Mouse (Mus musculus) brain, embryonic 14.5 days (tissue): Measurements from ENCODE around the gene Smoc1.

ENCODE experiments used
- CTCF ChIP-seq: fragments of 200-500 bp; IDR thresholded peaks from 2 replicates; pipeline ENCODE4 v1.5.1; 2012; ENCODE audit warnings: inconsistent platforms, mild to moderate bottlenecking, moderate library complexity, borderline replicate concordance; ENCODE audit not compliant: insufficient read depth, insufficient read length; ENCODE audit errors: extremely low read depth
- POLR2A ChIP-seq: fragments of 200-500 bp; IDR thresholded peaks from 2 replicates; pipeline ENCODE4 v1.6.1; 2012; ENCODE audit warnings: mild to moderate bottlenecking, inconsistent platforms, borderline replicate concordance; ENCODE audit not compliant: poor library complexity, insufficient read depth, insufficient read length, severe bottlenecking; ENCODE audit errors: extremely low read depth

- TF ChIP-seq POLR2A (no peak), CTCF (peak; percentile 31; the same call in 1 of the 2 replicates)
These were observed 141.9 kb downstream of the Smoc1 start for GRCm38 (mm10) chr12:81168494-81168893.
